Mouse (Mus musculus) embryonic facial prominence, embryonic 12.5 days (tissue): ENCODE results near the gene Gpatch4. TPM values are rescaled to one million over a fixed set of nuclear protein-coding genes. Genes with fewer than 3 reads are reported as not detected.

Experiments
- ATAC-seq: fragments of 200-750 bp; cut with Nextera tagmentation; 2 replicates; pipeline ENCODE4 v1.8.0; 2017; ENCODE audit not compliant: insufficient number of reproducible peaks, insufficient read depth, low FRiP score, low TSS enrichment
- H3K27ac ChIP-seq: fragments of 300-500 bp; sonication (generic); 2 replicates; pipeline ENCODE4 v1.5.1; 2016; ENCODE audit warnings: mild to moderate bottlenecking
- H3K27me3 ChIP-seq: fragments of 300-500 bp; sonication (generic); 2 replicates; pipeline ENCODE4 v1.6.1; 2016; ENCODE audit warnings: mild to moderate bottlenecking, moderate library complexity
- H3K36me3 ChIP-seq: fragments of 300-500 bp; sonication (generic); 2 replicates; pipeline ENCODE4 v1.6.1; 2016; ENCODE audit warnings: mild to moderate bottlenecking
- H3K4me1 ChIP-seq: fragments of 300-500 bp; sonication (generic); 2 replicates; pipeline ENCODE4 v1.6.1; 2016
- H3K4me2 ChIP-seq: fragments of 300-500 bp; sonication (generic); replicated peaks from 2 replicates; pipeline ENCODE4 v1.6.1; 2016; ENCODE audit warnings: mild to moderate bottlenecking, moderate library complexity
- H3K4me3 ChIP-seq: fragments of 300-500 bp; sonication (generic); 2 replicates; pipeline ENCODE4 v1.5.1; 2016; ENCODE audit warnings: mild to moderate bottlenecking
- H3K9ac ChIP-seq: fragments of 300-500 bp; sonication (generic); 2 replicates; pipeline ENCODE4 v1.6.1; 2016; ENCODE audit warnings: mild to moderate bottlenecking, moderate library complexity
- H3K9me3 ChIP-seq: fragments of 300-500 bp; sonication (generic); 2 replicates; pipeline ENCODE4 v1.6.1; 2016; ENCODE audit warnings: mild to moderate bottlenecking, moderate library complexity
- WGBS: fragments of 180-500 bp; shearing (Covaris S2); methylation state at CpG from one replicate; pipeline ENCODE4 v1.1.7; 2016; 5-methylcytosine and 5-hydroxymethylcytosine counted together
- polyA plus RNA-seq: library from polyadenylated mRNA; unstranded; fragments of >200 nt; fragmentation: Nextera tagmentation; extraction: Ambion mirVana; gene quantifications from 2 replicates; pipeline ENCODE4 v1.2.1, GENCODE M21; 2016

Gpatch4 gene
- polyA plus RNA-seq, result 32.7 and 34.6 TPM in 2 replicates

DNA sequence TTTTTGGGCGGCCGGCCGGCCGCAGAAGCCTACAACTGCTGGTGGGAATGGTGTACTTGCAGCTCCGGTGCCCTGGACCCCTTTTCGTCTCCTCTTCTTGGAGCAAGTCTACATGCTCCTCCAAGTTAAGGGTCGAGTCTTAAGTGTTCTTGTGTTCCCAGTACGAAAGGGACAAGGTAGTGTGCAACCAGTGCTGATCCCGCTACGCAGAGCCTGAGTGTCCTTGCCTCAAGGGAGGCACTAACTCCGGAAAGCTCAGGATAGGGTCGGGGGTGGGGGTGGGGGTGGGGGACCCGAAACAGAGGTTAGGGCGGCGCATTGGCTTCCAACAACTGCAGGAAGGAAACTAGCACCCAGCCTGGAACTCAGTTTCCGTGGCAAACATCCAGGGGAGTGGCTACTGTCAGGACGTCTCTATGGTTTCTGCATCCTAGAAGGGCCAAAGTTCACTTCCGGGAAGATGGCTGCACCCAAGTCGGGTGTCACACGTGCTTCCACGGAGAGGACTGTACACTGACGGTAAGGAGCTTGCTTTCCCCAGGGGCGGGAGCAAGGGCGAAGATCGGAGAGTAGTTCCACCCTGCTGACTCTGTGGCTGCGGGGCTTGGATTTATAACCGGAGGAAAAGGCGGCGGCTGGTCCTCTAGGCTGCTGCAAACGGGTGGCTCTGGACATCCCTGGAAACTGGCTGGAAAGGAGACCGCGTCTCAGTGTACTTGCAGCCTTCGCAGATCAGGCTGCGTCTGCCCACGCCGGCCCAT lies at the start of gene Gpatch4:
Gene Gpatch4 (plus strand): TSS at position 448 of the 761 bp plus-strand sequence.
- ATAC-seq, result peak; percentile 83
- H3K27ac ChIP-seq, result 0 out of 2 replicates have a peak within 1 kb of the TSS, but pooled peaks have one; percentile 12
- peaks cover 3% of the 10 kb centered on the region; the same call in 1 of the 2 replicates for H3K4me1 ChIP-seq
- 11% methylated on average over 36 of the region's 36 CpGs for WGBS
- H3K9me3 ChIP-seq, result no peaks in the 10 kb centered on the region
- H3K9ac ChIP-seq, result peak within 1 kb of the TSS; percentile 54
- peak within 1 kb of the TSS; percentile 76 for H3K4me3 ChIP-seq
- no peaks in the 10 kb centered on the region for H3K36me3 ChIP-seq
- 0 out of 2 replicates have a peak, but pooled peaks cover 24% of the 10 kb centered on the region for H3K27me3 ChIP-seq
- H3K4me2 ChIP-seq, result peak within 1 kb of the TSS; percentile 74

- no peak overlapping the region for H3K27ac ChIP-seq
- 0% methylated on average over 5 of the region's 6 CpGs for WGBS
- H3K36me3 ChIP-seq, result no peaks in the 10 kb centered on the region
- H3K9me3 ChIP-seq, result no peaks in the 10 kb centered on the region
- H3K27me3 ChIP-seq, result peaks cover 100% of the 10 kb centered on the region
- peaks cover 14% of the 10 kb centered on the region for H3K4me1 ChIP-seq
- no peak for ATAC-seq
- H3K9ac ChIP-seq, result no peak overlapping the region
- H3K4me3 ChIP-seq, result no peak overlapping the region
- H3K4me2 ChIP-seq, result no peak overlapping the region
These were observed 49.5 kb upstream of the Gpatch4 start for GRCm38 (mm10) chr3:87993436-87993835.

DNA sequence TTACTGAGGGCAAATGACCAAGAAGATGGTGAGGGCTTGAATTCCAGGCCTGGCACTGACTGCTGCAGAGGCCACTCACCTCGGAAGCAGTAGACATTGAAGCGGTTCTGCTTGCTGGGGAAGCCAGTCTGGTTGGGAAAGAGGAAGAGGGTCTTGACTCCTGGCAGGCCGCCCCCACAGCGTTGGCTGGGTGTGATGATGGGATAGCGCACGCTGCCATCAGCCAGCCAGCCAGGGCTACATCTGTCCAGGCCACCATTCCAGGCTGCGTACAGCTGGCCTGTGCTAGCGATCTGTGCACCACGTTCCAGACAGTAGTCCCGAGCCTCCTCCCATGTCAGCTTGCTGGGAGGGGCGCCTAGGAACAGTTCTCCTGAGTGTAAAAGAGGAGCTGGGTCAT lies 47.6 kb upstream of the Gpatch4 start:
- peaks cover 21% of the 10 kb centered on the region for H3K4me1 ChIP-seq
- WGBS, result 22% methylated on average over 11 of the region's 11 CpGs
- ATAC-seq, result no peak

GRCm38 (mm10) chr3:87996401-87996800 lies 46.5 kb upstream of the Gpatch4 start:
- Histone ChIP-seq H3K27me3 (peaks cover 100% of the 10 kb centered on the region), H3K36me3 (no peaks in the 10 kb centered on the region), H3K4me2 (peak overlapping the region; percentile 57; the same call in 1 of the 2 replicates), H3K9ac (no peak overlapping the region), H3K9me3 (no peaks in the 10 kb centered on the region), H3K27ac (no peak overlapping the region), H3K4me3 (peak overlapping the region; percentile 36), H3K4me1 (peaks cover 22% of the 10 kb centered on the region)
- 4% methylated on average over 15 of the region's 15 CpGs for WGBS
- no peak for ATAC-seq

More for the DNA sequence above, 47.6 kb upstream of the Gpatch4 start:
- Histone ChIP-seq H3K9me3 (no peaks in the 10 kb centered on the region), H3K36me3 (no peaks in the 10 kb centered on the region), H3K27me3 (peaks cover 100% of the 10 kb centered on the region), H3K27ac (no peak overlapping the region), H3K9ac (no peak overlapping the region), H3K4me3 (no peak overlapping the region), H3K4me2 (no peak overlapping the region)

GRCm38 (mm10) chr3:87996971-87997614 lies 45.8 kb upstream of the Gpatch4 start:
- Histone ChIP-seq H3K4me3 (peak overlapping the region; percentile 36), H3K36me3 (no peaks in the 10 kb centered on the region), H3K4me1 (peaks cover 22% of the 10 kb centered on the region), H3K9me3 (no peaks in the 10 kb centered on the region), H3K27ac (no peak overlapping the region), H3K4me2 (peak overlapping the region; percentile 57), H3K27me3 (peaks cover 100% of the 10 kb centered on the region), H3K9ac (no peak overlapping the region)
- WGBS, result 1% methylated on average over 48 of the region's 49 CpGs
- ATAC-seq, result no peak

- peaks cover 25% of the 10 kb centered on the region for H3K4me1 ChIP-seq
- no peak overlapping the region for H3K4me3 ChIP-seq
- no peak for ATAC-seq
- H3K4me2 ChIP-seq, result no peak overlapping the region
- H3K36me3 ChIP-seq, result no peaks in the 10 kb centered on the region
- peaks cover 100% of the 10 kb centered on the region for H3K27me3 ChIP-seq
- H3K27ac ChIP-seq, result no peak overlapping the region
- no peaks in the 10 kb centered on the region for H3K9me3 ChIP-seq
- WGBS, result 6% methylated on average over 7 of the region's 7 CpGs
- no peak overlapping the region for H3K9ac ChIP-seq
These were observed 44.2 kb upstream of the Gpatch4 start for GRCm38 (mm10) chr3:87998747-87999146.

- under 1% methylated on average over 38 of the region's 38 CpGs for WGBS
- ATAC-seq, result no peak
- H3K9me3 ChIP-seq, result no peaks in the 10 kb centered on the region
- no peak overlapping the region for H3K27ac ChIP-seq
- H3K4me2 ChIP-seq, result peak overlapping the region; percentile 76
- peak overlapping the region; percentile 44 for H3K4me3 ChIP-seq
- no peaks in the 10 kb centered on the region for H3K36me3 ChIP-seq
- H3K27me3 ChIP-seq, result peaks cover 96% of the 10 kb centered on the region
- peak overlapping the region; percentile 45; the same call in 1 of the 2 replicates for H3K9ac ChIP-seq
- peaks cover 25% of the 10 kb centered on the region for H3K4me1 ChIP-seq
These were observed 43.5 kb upstream of the Gpatch4 start for GRCm38 (mm10) chr3:87999243-87999895.

DNA sequence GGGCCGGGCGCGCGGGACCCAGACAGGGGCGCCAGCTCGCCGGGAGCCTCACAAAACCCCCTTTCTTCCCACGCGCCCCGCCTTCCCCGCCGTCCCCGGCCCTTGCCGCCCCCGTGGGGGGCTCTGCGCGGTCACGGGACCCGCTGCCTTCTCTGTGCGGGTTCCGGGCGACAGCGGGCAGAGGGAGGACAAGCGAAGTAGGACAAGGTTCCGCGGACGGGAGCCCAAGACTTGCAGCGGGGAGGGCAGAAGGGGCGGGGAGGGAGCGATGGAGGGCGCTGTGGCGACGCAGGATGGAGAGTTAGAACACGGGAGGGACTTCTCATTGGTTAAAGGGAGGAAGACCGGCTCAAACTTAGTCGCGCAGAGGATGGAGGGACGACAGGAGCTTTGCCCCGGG lies 42.7 kb upstream of the Gpatch4 start, which contains the start of gene Bcan:
Gene Bcan (minus strand): TSS at position 50 of the 400 bp plus-strand sequence.
- peak within 1 kb of the TSS; percentile 44 for H3K4me3 ChIP-seq
- ATAC-seq, result no peak
- H3K36me3 ChIP-seq, result no peaks in the 10 kb centered on the region
- peaks cover 88% of the 10 kb centered on the region for H3K27me3 ChIP-seq
- peak within 1 kb of the TSS; percentile 45 for H3K9ac ChIP-seq
- no peaks in the 10 kb centered on the region for H3K9me3 ChIP-seq
- under 1% methylated on average over 34 of the region's 39 CpGs for WGBS
- peak within 1 kb of the TSS; percentile 76 for H3K4me2 ChIP-seq
- no peak within 1 kb of the TSS for H3K27ac ChIP-seq
- peaks cover 25% of the 10 kb centered on the region for H3K4me1 ChIP-seq

DNA sequence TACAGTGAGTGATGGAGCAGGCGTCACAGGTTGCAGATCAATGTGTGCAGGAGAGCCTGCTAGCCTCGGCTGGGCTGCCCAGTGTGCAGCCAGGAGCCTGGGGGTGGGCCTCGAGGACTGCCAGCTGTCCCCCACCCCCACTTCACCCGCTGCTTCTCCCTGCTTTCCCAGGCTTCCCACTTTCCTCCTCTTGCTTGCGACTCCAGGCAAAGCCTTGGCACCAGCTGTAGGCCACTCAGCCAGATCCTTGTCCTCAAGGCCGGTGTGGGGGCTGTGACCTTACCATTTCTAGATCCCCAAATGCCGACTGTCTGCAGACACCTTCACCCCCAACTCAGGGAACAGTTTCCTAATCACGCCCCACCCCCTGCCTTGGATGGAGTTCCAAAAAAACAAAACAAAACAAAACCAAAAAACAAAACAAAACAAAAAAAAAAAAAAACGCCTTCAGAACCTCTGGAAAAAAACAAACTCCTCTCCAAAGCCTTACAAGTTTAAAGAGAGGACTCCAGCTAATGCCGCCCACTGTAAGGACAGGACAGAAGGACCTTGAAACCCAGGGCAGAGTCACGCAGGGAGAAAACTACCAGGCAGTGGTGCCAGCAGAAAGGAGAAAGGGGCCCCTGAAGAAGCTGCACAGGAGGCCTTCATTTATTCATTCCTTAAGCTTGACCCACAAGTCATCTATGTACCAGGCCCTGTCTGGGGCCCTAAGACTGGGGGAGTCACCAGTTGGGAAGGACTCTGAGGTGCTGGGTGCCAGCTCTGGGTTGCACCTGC lies 41.9 kb upstream of the Gpatch4 start:
- ATAC-seq, result no peak
- H3K4me3 ChIP-seq, result no peak overlapping the region
- no peaks in the 10 kb centered on the region for H3K9me3 ChIP-seq
- no peak overlapping the region for H3K9ac ChIP-seq
- WGBS, result 7% methylated on average over 11 of the region's 11 CpGs
- H3K36me3 ChIP-seq, result no peaks in the 10 kb centered on the region
- no peak overlapping the region; the same call in 1 of the 2 replicates for H3K4me2 ChIP-seq
- peaks cover 82% of the 10 kb centered on the region for H3K27me3 ChIP-seq
- peaks cover 23% of the 10 kb centered on the region for H3K4me1 ChIP-seq
- no peak overlapping the region for H3K27ac ChIP-seq

DNA sequence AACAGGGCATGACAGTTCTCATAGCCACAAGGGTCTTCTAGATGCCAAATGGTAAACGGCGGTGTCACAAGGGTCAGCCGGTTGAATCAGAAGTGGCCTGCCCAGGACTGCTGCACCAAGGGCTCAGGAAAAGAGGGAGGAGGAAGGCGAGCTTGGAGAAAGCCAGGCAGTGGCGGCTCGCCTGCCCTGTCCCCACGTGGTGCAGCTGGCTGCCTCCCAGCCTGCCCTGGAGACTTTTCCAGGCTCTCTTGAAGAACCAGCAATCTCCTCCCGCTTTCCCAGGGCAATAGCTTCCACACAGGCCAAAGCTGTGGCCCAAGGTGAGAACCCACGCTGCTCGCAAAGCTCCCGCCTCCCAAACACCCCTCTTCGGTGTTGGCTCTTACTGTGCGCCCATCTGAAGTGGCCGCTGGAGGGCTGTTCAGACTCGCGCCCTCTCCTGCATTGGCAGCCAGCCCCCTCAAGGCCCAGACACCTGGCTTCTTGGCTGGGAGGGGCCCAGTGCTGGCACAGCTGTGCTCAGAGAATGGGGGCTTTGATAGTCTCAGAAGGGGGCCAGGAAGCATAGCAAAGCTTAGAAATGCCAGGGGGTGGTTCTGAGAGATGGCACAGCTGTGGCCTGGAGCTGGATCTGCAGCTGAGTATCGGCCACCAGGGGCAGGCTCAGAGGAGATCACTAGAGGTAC lies 40.5 kb upstream of the Gpatch4 start:
- Histone ChIP-seq H3K27ac (no peak overlapping the region), H3K27me3 (peaks cover 68% of the 10 kb centered on the region), H3K9me3 (no peaks in the 10 kb centered on the region), H3K4me3 (no peak overlapping the region), H3K9ac (no peak overlapping the region), H3K4me1 (peaks cover 13% of the 10 kb centered on the region), H3K36me3 (no peaks in the 10 kb centered on the region), H3K4me2 (no peak overlapping the region)
- 3% methylated on average over 17 of the region's 17 CpGs for WGBS
- no peak for ATAC-seq
